Mouse (Mus musculus): Measurements from ENCODE around the gene Epn1. TPM values are rescaled to one million over a fixed set of nuclear protein-coding genes. Genes with fewer than 3 reads are reported as not detected.

The Epn1 gene
- polyA plus RNA-seq, 1 experiment from 2014 or later: 45.6 TPM

- Histone ChIP-seq H3K9ac (no peak overlapping the region), H3K9me3 (replicated peaks) (no peaks in the 10 kb centered on the region), H3K4me3 (replicated peaks) (no peak overlapping the region), H3K27ac (no peak overlapping the region), H3K4me1 (replicated peaks) (0 out of 2 replicates have a peak, but pooled peaks cover 4% of the 10 kb centered on the region), H3K27me3 (peaks cover 27% of the 10 kb centered on the region), H3K36me3 (no peaks in the 10 kb centered on the region), H3K4me2 (no peak overlapping the region)
- DNase-seq (no peak), ATAC-seq (ENCODE audit: low read depth) (no peak)
- WGBS (ENCODE audit: insufficient replicate concordance): 65% methylated on average over 2 of the region's 2 CpGs
Measured at GRCm38 (mm10) chr7:5046112-5046511, 33.9 kb upstream of the Epn1 start.

- Histone ChIP-seq H3K4me1 (replicated peaks) (peaks cover 10% of the 10 kb centered on the region), H3K4me3 (replicated peaks) (no peak overlapping the region), H3K9me3 (replicated peaks) (no peaks in the 10 kb centered on the region), H3K27ac (no peak overlapping the region), H3K9ac (no peak overlapping the region), H3K36me3 (no peaks in the 10 kb centered on the region), H3K27me3 (peaks cover 39% of the 10 kb centered on the region), H3K4me2 (no peak overlapping the region)
- WGBS (ENCODE audit: insufficient replicate concordance): 13% methylated on average over 2 of the region's 2 CpGs
- no peak for DNase-seq
- ATAC-seq (ENCODE audit: low read depth): no peak
Measured at GRCm38 (mm10) chr7:5047313-5047712, 32.7 kb upstream of the Epn1 start.

- H3K27me3 ChIP-seq: peaks cover 81% of the 10 kb centered on the region
- H3K4me1 ChIP-seq (replicated peaks): peaks cover 28% of the 10 kb centered on the region
- no peak for DNase-seq
- peak; percentile 53 for ATAC-seq (ENCODE audit: low read depth)
- H3K9ac ChIP-seq: peak within 1 kb of the TSS; percentile 73
- H3K4me2 ChIP-seq: peak within 1 kb of the TSS; percentile 71
- no peaks in the 10 kb centered on the region for H3K9me3 ChIP-seq (replicated peaks)
- H3K4me3 ChIP-seq (replicated peaks): peak within 1 kb of the TSS; percentile 63
- H3K36me3 ChIP-seq: no peaks in the 10 kb centered on the region
- H3K27ac ChIP-seq: no peak within 1 kb of the TSS
- WGBS (ENCODE audit: insufficient replicate concordance): 1% methylated on average over 65 of the region's 65 CpGs
Measured at GRCm38 (mm10) chr7:5051193-5052192, 28.5 kb upstream of the Epn1 start, which contains the start of gene Zfp580. Gene Zfp580, plus strand, starts transcription at chr7:5051538.

- Histone ChIP-seq H3K36me3 (no peaks in the 10 kb centered on the region), H3K4me3 (replicated peaks) (peak overlapping the region; percentile 63), H3K27ac (no peak overlapping the region), H3K27me3 (peaks cover 90% of the 10 kb centered on the region), H3K9me3 (replicated peaks) (no peaks in the 10 kb centered on the region), H3K4me1 (replicated peaks) (peaks cover 32% of the 10 kb centered on the region), H3K9ac (0 out of 2 replicates have a peak overlapping the region, but pooled peaks have one; percentile 0), H3K4me2 (peak overlapping the region; percentile 71)
- DNase-seq (no peak), ATAC-seq (ENCODE audit: low read depth) (no peak)
- WGBS (ENCODE audit: insufficient replicate concordance): 3% methylated on average over 12 of the region's 12 CpGs
Measured at GRCm38 (mm10) chr7:5052438-5052837, 27.6 kb upstream of the Epn1 start.

- Histone ChIP-seq H3K27ac (no peak overlapping the region), H3K4me1 (replicated peaks) (peaks cover 32% of the 10 kb centered on the region), H3K27me3 (peaks cover 95% of the 10 kb centered on the region), H3K36me3 (no peaks in the 10 kb centered on the region), H3K9ac (peak overlapping the region; percentile 0; the same call in 1 of the 2 replicates), H3K9me3 (replicated peaks) (no peaks in the 10 kb centered on the region), H3K4me3 (replicated peaks) (peak overlapping the region; percentile 63), H3K4me2 (peak overlapping the region; percentile 71)
- DNase-seq (no peak), ATAC-seq (ENCODE audit: low read depth) (0 out of 2 replicates have a peak, but pooled peaks have one; percentile 11)
- WGBS (ENCODE audit: insufficient replicate concordance): 7% methylated on average over 45 of the region's 45 CpGs
Measured at GRCm38 (mm10) chr7:5052931-5053343, 27.1 kb upstream of the Epn1 start.

GRCm38 (mm10) chr7:5053456-5054179 lies 26.4 kb upstream of the Epn1 start:
- DNase-seq: no peak
- Histone ChIP-seq H3K4me3 (replicated peaks) (peak overlapping the region; percentile 63), H3K36me3 (no peaks in the 10 kb centered on the region), H3K27me3 (peaks cover 100% of the 10 kb centered on the region), H3K9me3 (replicated peaks) (no peaks in the 10 kb centered on the region), H3K4me2 (peak overlapping the region; percentile 71), H3K9ac (no peak overlapping the region; the same call in 1 of the 2 replicates), H3K4me1 (replicated peaks) (peaks cover 32% of the 10 kb centered on the region), H3K27ac (no peak overlapping the region)
- no peak for ATAC-seq (ENCODE audit: low read depth)
- 12% methylated on average over 32 of the region's 32 CpGs for WGBS (ENCODE audit: insufficient replicate concordance)

- H3K4me3 ChIP-seq (replicated peaks): peak overlapping the region; percentile 40
Measured at GRCm38 (mm10) chr7:5056651-5057263, 23.3 kb upstream of the Epn1 start.

GRCm38 (mm10) chr7:5057381-5057780 lies 22.7 kb upstream of the Epn1 start:
- Histone ChIP-seq H3K4me2 (peak overlapping the region; percentile 55), H3K9me3 (replicated peaks) (no peaks in the 10 kb centered on the region), H3K36me3 (no peaks in the 10 kb centered on the region), H3K4me3 (replicated peaks) (no peak overlapping the region; the same call in 1 of the 2 replicates), H3K27ac (no peak overlapping the region), H3K4me1 (replicated peaks) (peaks cover 37% of the 10 kb centered on the region), H3K27me3 (peaks cover 72% of the 10 kb centered on the region), H3K9ac (no peak overlapping the region)
- 31% methylated on average over 8 of the region's 8 CpGs for WGBS (ENCODE audit: insufficient replicate concordance)
- no peak for DNase-seq
- no peak for ATAC-seq (ENCODE audit: low read depth)

More at GRCm38 (mm10) chr7:5056651-5057263, 23.3 kb upstream of the Epn1 start:
- H3K27ac ChIP-seq: no peak overlapping the region
- H3K4me2 ChIP-seq: peak overlapping the region; percentile 55
- no peak for DNase-seq
- no peaks in the 10 kb centered on the region for H3K9me3 ChIP-seq (replicated peaks)
- 5% methylated on average over 49 of the region's 55 CpGs for WGBS (ENCODE audit: insufficient replicate concordance)
- peaks cover 44% of the 10 kb centered on the region for H3K4me1 ChIP-seq (replicated peaks)
- H3K36me3 ChIP-seq: no peaks in the 10 kb centered on the region
- ATAC-seq (ENCODE audit: low read depth): no peak
- H3K9ac ChIP-seq: no peak overlapping the region
- H3K27me3 ChIP-seq: peaks cover 78% of the 10 kb centered on the region

- no peaks in the 10 kb centered on the region for H3K9me3 ChIP-seq (replicated peaks)
- ATAC-seq (ENCODE audit: low read depth) (no peak), DNase-seq (no peak)
- H3K4me2 ChIP-seq: no peak overlapping the region
- H3K27ac ChIP-seq: no peak overlapping the region
- H3K36me3 ChIP-seq: no peaks in the 10 kb centered on the region
- no peak overlapping the region for H3K4me3 ChIP-seq (replicated peaks)
- H3K9ac ChIP-seq: no peak overlapping the region
- WGBS (ENCODE audit: insufficient replicate concordance): 23% methylated on average over 11 of the region's 11 CpGs
- H3K27me3 ChIP-seq: peaks cover 67% of the 10 kb centered on the region
- H3K4me1 ChIP-seq (replicated peaks): peaks cover 34% of the 10 kb centered on the region
Measured at GRCm38 (mm10) chr7:5057804-5058203, 22.2 kb upstream of the Epn1 start.

- Histone ChIP-seq H3K27ac (no peak overlapping the region), H3K9me3 (replicated peaks) (no peaks in the 10 kb centered on the region), H3K36me3 (no peaks in the 10 kb centered on the region; the same call in 1 of the 2 replicates), H3K9ac (no peak overlapping the region), H3K4me3 (replicated peaks) (no peak overlapping the region), H3K4me1 (replicated peaks) (peaks cover 33% of the 10 kb centered on the region), H3K4me2 (no peak overlapping the region), H3K27me3 (peaks cover 59% of the 10 kb centered on the region)
- DNase-seq (no peak), ATAC-seq (ENCODE audit: low read depth) (no peak)
- 77% methylated on average over 1 of the region's 1 CpGs for whole genome bisulfite sequencing (ENCODE audit: insufficient replicate concordance)
Measured at GRCm38 (mm10) chr7:5058631-5059030, 21.4 kb upstream of the Epn1 start.

Measured in liver, embryonic 13.5 days (tissue).